Mouse (Mus musculus): ENCODE results near the gene Cuedc1.

Gene Cuedc1

GRCm38 (mm10) chr11:88203712-88204532, 106.1 kb downstream of the Cuedc1 start, which contains the start of gene Mrps23:
Gene Mrps23 (plus strand): TSS chr11:88204388.
- peak; percentile 95 for DNase-seq (ENCODE audit: low read depth, low spot score)

- no peak for DNase-seq (ENCODE audit: low read depth, low spot score)
Observed at GRCm38 (mm10) chr11:88204593-88205368, 106.9 kb downstream of the Cuedc1 start.

GRCm38 (mm10) chr11:88206576-88206975, 108.7 kb downstream of the Cuedc1 start:
- DNase-seq (ENCODE audit: low read depth, low spot score) = peak; percentile 58

DNA sequence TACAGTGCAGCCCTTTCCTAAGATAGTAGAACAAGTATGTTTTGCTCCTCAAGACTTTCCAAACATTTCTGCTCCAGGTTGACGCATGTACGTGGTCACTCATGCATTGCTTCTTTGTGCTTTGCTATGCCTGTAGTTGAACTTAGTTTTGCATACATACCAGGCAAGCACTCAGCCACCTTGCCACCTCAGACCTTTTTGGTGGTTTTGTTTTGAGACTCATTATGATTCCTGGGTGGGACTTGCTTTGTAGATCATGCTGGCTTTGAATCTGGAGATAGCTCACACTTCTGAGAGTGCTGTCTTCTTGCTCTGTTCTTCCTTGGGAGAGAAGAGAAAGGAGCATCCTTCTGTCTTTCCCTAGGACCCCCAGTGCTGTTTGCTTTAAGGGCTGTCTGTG, 109.8 kb downstream of the Cuedc1 start:
- DNase-seq (ENCODE audit: low read depth, low spot score) = no peak

DNA sequence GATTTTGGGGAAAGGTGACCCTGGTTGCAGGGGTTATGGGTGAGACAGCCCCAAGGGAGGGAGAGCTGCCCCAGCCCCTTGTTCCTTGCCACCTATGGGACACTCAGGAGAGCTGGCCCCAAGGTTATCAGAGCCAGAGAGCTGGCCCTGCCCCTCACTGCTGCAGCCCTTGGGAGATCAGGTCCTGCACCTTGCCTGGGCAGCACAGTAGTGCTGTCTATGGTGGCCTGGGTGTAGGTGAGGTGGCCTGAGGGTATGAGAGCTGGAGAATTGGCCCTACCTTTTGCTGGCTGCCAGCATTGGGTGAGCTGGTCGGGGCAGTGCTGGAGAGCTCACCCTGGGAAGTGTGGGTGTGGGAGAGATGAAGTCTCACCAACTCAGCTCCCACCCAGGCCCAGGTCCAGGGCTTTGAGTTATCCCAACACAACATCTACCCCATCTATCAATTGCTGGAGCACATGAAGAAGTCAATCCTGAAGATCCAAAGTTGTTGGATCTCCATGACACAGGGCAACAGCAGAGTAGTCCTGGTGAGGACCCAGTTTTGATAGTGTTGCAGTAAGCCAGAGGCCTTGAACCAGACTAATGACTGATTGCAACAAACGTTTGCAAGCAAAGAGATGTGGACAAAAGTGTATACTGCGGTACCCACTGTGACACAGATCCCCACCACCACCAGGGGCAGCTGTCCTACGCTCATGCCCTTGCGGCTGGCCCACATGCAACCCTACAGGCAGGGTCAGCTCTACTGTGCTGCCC, 114.1 kb downstream of the Cuedc1 start:
- no peak for DNase-seq (ENCODE audit: low read depth, low spot score)

GRCm38 (mm10) chr11:88213757-88214156, 115.9 kb downstream of the Cuedc1 start:
- DNase-seq (ENCODE audit: low read depth, low spot score) = no peak

DNA sequence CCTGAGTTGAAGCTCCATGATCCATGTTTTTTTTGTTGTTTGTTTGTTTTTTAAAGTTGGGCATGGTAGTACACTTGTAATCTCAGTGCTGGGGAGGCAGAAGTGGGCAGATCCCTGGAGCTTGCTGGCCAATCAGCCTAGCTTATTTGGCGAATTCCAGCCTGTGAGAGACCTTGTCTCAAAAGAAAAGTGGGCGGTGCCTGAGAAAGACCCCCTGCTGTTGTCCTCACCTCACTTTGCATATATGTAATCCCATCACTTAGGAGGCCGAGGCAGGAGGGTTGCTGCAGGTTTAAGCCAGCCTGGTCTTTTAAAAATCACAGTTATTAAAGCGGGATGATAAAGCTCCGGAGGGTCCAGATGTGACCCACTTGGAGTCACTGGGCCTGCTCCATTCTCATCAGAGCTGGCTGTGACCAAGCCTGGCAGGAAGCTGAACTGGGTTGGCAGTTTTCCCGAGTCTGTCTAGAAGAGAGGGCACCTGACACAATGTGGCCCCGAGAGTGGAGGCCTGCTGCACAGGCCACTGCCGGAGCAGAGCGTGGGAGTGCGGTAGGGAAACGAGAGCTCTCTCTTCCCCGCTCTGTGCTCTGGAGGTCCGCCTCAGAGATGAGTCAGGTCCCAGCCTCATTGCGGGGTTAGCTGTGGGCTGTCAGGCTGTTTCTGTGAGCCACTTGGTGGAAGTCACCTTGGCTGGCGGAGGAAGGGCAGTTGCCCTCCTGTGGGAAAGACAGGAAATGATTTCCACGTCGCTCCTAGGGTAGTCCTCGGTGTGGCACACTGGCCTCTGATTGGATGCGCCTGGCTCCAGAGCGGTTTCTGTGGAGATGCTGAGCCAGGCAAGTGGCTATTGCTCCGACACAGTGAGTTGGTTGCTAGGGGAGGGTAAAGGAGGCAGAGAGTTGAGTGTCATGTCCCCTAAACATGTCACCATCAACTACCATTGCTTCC, 117.3 kb downstream of the Cuedc1 start:
- no peak for DNase-seq (ENCODE audit: low read depth, low spot score)

DNA sequence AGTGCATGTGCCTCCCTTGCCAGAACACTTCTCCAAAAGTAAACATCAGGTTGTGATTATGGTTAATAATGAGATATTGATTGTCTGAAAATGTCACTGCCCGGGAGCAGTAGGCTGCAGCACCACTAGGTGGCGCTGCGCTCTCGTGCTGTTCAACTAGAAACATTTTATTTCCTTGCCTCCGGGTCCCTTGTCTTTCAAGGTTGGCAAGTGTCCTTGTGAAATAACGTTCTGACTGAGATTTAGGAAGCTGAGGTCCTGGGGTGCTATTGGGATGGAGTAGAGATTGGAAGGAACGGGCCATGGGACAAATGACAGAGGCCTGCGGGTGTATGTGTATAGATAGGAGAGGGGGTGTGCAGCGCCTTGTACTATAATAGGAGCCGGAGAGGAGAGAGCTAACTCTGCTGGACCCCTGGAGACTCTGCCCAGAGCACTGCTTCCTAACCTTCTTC, 118.4 kb downstream of the Cuedc1 start:
- peak; percentile 83 for DNase-seq (ENCODE audit: low read depth, low spot score)

DNA sequence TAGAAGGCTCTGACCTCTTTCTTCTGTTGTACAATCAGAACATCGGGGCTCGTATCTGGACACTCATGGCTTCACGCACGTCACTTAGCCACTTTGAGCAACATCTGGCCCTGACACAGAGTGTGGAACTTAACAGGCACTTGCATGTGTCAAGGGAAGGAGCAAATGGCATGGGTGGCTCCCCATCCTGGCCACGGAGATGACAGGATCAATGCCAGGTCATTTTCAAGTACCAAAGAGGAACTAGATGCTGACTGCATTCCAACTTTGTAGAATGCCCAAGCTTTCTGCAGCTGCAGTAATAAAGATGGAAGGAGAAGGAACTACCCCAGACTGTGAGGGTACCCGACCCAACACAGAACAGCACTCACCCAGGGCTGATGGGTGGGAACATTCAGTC, 120.3 kb downstream of the Cuedc1 start:
- DNase-seq (ENCODE audit: low read depth, low spot score) = no peak

DNA sequence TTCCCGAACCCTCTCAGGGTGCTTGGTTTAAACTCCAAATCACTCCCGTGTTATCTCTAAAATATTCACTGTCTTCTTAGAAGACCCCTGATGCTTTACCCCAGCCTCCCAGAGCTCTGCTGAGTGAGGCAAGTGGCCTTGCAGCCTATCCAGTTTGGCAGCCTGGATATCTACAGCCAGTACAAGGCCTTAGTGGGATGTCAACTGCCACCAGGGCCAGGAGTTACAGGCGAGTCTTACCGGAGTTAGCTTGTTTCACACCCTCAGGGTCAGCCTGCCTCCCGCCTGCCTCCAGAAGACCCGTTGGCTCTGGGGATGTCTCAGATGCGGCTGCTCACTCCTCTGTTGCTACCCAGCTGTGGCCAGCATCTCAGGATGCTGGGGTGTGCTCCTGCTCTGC, 120.7 kb downstream of the Cuedc1 start:
- no peak for DNase-seq (ENCODE audit: low read depth, low spot score)

DNA sequence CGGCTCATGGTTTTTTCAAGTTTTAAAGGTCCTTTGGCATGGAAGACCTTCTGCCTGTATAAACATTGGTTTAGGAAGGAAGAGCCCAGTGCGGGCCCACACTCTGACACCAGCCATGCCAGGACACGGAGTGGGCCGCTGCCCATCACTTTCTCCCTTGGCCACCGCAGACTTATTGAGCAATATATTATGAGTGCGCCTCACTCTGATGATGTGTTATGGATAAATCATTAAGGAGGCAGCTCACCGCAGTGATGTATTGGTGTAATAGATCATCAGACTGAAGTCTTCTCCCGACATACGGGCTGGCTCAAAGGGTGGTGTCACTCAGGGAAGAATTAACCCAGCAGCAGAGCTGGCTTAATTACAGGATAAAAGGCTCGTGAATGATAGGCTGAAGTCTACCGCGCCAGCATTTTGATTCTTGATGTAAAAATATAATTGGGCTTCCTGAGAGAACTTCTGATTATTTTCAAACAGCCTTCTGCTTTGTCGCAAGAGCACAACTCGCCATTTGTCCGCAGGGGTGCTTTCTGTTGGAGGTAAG, 124.1 kb downstream of the Cuedc1 start:
- DNase-seq (ENCODE audit: low read depth, low spot score) = no peak

DNA sequence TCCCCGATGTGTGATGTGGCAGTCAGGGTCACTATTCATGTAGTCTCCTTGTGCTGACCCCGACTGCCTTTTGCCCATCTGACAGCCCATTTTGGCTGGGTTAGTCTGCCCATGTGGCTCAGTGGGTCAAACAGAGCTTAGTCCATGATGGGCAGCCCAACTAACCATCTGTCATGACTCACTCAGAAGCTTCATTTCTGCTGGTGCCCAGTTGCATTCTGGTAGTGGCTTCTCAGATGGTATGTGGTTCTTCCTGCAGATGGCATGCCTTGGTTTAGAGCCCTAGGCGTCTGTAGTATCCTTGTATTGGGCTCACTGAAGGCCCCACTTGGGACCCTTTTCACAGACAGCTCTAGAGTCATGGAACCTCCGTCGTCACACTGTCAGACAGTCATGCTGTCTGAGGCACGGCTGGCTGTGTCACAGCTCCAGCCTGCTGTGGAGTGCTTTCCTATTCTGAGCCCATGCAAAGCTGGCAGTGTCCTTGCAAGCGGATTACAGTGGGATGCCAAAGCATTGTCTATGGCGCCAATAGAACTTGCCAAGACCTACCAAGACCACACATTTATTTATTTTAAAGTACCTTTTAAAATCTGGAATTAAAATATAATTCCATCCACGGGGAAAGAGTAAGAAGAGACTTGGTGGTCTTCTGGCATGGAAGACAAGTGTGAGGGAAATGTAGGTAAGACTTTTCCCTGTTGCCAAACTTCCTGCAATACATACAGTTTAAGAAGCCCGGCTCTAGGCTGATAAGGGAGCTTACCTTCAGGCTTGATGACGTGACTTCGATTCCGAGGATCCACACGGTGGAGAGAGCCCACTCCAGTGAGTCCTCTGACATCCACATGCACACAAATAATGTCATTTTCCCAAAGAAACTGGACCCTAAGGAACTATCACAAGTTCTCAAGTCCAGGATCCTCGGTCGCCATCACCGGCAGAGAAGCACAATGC, 129.4 kb downstream of the Cuedc1 start:
- DNase-seq (ENCODE audit: low read depth, low spot score) = no peak

DNA sequence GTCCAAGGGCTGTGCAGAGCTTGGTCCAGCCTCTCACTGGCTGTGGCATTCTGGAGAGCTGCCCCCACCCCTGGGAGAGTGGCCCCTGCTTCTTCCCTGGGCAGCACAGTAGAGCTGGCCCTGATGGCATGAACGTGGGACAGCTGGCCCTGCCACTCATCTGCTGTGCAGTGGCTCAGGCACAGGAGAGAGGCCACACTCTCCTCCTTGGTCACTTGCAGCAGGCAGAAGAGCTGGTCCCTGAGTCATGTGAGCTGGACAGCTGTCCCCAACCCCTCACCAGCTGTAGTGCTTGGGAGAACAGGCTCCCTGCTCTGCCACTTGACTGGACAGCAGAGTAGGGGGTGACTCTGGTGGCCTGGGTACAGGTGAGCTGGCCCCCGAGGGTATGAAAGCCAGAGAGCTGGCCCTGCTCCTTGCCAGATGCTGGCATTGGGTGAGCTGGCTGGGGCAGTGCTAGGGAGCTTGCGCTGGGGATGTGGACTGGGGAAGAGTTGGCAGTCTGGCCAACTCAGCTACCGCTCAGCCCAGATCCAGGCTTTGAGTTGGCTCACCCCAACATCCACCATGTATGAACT, 133.4 kb downstream of the Cuedc1 start:
- DNase-seq (ENCODE audit: low read depth, low spot score) = no peak

- peak; percentile 73 for DNase-seq (ENCODE audit: low read depth, low spot score)
Observed at GRCm38 (mm10) chr11:88233528-88234427, 135.9 kb downstream of the Cuedc1 start.

DNA sequence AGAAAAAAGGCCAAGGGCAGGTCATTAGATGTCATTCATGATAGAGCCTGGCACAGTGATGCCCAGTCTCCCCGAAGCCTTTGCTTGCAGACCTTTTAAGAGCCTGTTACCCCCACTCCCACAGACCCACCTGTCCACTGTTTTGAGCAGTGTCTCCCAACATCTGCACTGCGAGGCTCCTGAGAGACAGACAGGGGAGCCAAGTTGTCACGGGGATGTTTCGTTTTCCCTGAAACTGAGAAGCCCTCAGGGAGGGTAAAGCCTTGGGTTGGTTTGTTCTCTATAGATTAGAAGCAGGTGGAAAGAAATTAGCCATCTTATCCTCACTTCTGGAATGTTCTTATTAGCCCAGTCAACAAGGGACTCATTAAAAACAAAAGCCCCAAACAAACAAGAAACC, 136.9 kb downstream of the Cuedc1 start:
- DNase-seq (ENCODE audit: low read depth, low spot score) = no peak

GRCm38 (mm10) chr11:88235221-88236203, 137.7 kb downstream of the Cuedc1 start:
- DNase-seq (ENCODE audit: low read depth, low spot score) = no peak

GRCm38 (mm10) chr11:88240275-88240674, 142.4 kb downstream of the Cuedc1 start:
- DNase-seq (ENCODE audit: low read depth, low spot score) = no peak
